Mouse (Mus musculus) stomach, postnatal 0 days (tissue): ENCODE data around the gene Ankrd44. TPM values are rescaled to one million over a fixed set of nuclear protein-coding genes. Genes with fewer than 3 reads are reported as not detected.

Source experiments
- ATAC-seq: fragments of 200-750 bp; cut with Nextera tagmentation; 2 replicates; pipeline ENCODE4 v1.8.0; 2017; ENCODE audit not compliant: low FRiP score, low TSS enrichment
- DNase-seq: peaks from one replicate; pipeline ENCODE4 v3.0.0-alpha.2; 2016; ENCODE audit warnings: low spot score
- H3K27ac ChIP-seq: fragments of 300-500 bp; sonication (generic); replicated peaks from 2 replicates; pipeline ENCODE4 v1.5.1; 2014; ENCODE audit warnings: mild to moderate bottlenecking, control low read depth
- H3K27me3 ChIP-seq: fragments of 300-500 bp; sonication (generic); 2 replicates; pipeline ENCODE4 v1.6.1; 2014; ENCODE audit warnings: low read length; ENCODE audit not compliant: control insufficient read depth, insufficient read depth
- H3K36me3 ChIP-seq: fragments of 300-500 bp; sonication (generic); 2 replicates; pipeline ENCODE4 v1.6.1; 2014; ENCODE audit warnings: low read length, mixed read lengths; ENCODE audit not compliant: control insufficient read depth, insufficient read depth
- H3K4me1 ChIP-seq: fragments of 300-500 bp; sonication (generic); replicated peaks from 2 replicates; pipeline ENCODE4 v1.6.1; 2014; ENCODE audit warnings: antibody characterized with exemption; ENCODE audit not compliant: control insufficient read depth, insufficient read depth
- H3K4me2 ChIP-seq: fragments of 300-500 bp; sonication (generic); replicated peaks from 2 replicates; pipeline ENCODE4 v1.6.1; 2014; ENCODE audit warnings: low read depth, mild to moderate bottlenecking, control low read depth, moderate library complexity
- H3K4me3 ChIP-seq: fragments of 300-500 bp; sonication (generic); 2 replicates; pipeline ENCODE4 v1.5.1; 2014; ENCODE audit warnings: low read depth, low read length, control low read depth
- H3K9ac ChIP-seq: fragments of 300-500 bp; sonication (generic); 2 replicates; pipeline ENCODE4 v1.6.1; 2014; ENCODE audit warnings: mild to moderate bottlenecking, low read length, control low read depth, mixed read lengths
- H3K9me3 ChIP-seq: fragments of 300-500 bp; sonication (generic); 2 replicates; pipeline ENCODE4 v1.6.1; 2016; ENCODE audit warnings: low read length; ENCODE audit not compliant: control insufficient read depth
- CTCF ChIP-seq: IDR thresholded peaks from 2 replicates; pipeline ENCODE4 v1.5.1; 2016; ENCODE audit warnings: antibody characterized with exemption, low read depth, mild to moderate bottlenecking, moderate library complexity
- EP300 ChIP-seq: optimal IDR thresholded peaks from 2 replicates; pipeline ENCODE3; 2016; ENCODE audit warnings: antibody characterized with exemption
- WGBS: fragments of 180-500 bp; shearing (Covaris S2); extraction: QIAGEN DNeasy Blood & Tissue Kit; methylation state at CpG from one replicate; pipeline ENCODE4 v1.1.7; 2014; 5-methylcytosine and 5-hydroxymethylcytosine counted together
- polyA plus RNA-seq: library from polyadenylated mRNA; unstranded; fragments of >200 nt; fragmentation: Nextera tagmentation; extraction: Ambion mirVana; gene quantifications from 2 replicates; pipeline ENCODE4 v1.2.1, GENCODE M21; 2015

Ankrd44 gene
- polyA plus RNA-seq, 1 experiment from 2014 or later, result 7.8 TPM

GRCm38 (mm10) chr1:54934911-54935310 is 8.7 kb upstream of the Ankrd44 start:
- Histone ChIP-seq H3K4me3 (no peak overlapping the region), H3K4me2 (no peak overlapping the region), H3K9me3 (no peaks in the 10 kb centered on the region), H3K27me3 (no peaks in the 10 kb centered on the region), H3K4me1 (no peaks in the 10 kb centered on the region), H3K36me3 (no peaks in the 10 kb centered on the region), H3K27ac (no peak overlapping the region), H3K9ac (no peak overlapping the region)
- no peak for TF ChIP-seq EP300
- TF ChIP-seq CTCF, result no peak
- DNase-seq (no peak), ATAC-seq (no peak)
- 71% methylated on average over 2 of the region's 2 CpGs for WGBS

- Histone ChIP-seq H3K9me3 (no peaks in the 10 kb centered on the region), H3K36me3 (no peaks in the 10 kb centered on the region), H3K9ac (no peak overlapping the region), H3K27ac (no peak overlapping the region), H3K4me3 (no peak overlapping the region), H3K27me3 (no peaks in the 10 kb centered on the region), H3K4me2 (no peak overlapping the region), H3K4me1 (no peaks in the 10 kb centered on the region)
- ATAC-seq (no peak), DNase-seq (no peak)
- 83% methylated on average over 5 of the region's 5 CpGs for WGBS
- TF ChIP-seq CTCF, result no peak
- TF ChIP-seq EP300, result no peak
These were observed 7.5 kb upstream of the Ankrd44 start for GRCm38 (mm10) chr1:54933646-54934045.

GRCm38 (mm10) chr1:54932456-54933115 is 6.4 kb upstream of the Ankrd44 start:
- no peak for DNase-seq
- Histone ChIP-seq H3K4me2 (no peak overlapping the region), H3K36me3 (no peaks in the 10 kb centered on the region), H3K9ac (no peak overlapping the region), H3K27ac (no peak overlapping the region), H3K4me3 (no peak overlapping the region), H3K4me1 (no peaks in the 10 kb centered on the region), H3K9me3 (no peaks in the 10 kb centered on the region), H3K27me3 (no peaks in the 10 kb centered on the region)
- TF ChIP-seq CTCF, result no peak
- TF ChIP-seq EP300, result no peak
- 94% methylated on average over 1 of the region's 1 CpGs for WGBS
- ATAC-seq, result no peak

- Histone ChIP-seq H3K27me3 (no peaks in the 10 kb centered on the region), H3K4me2 (no peak overlapping the region), H3K9me3 (no peaks in the 10 kb centered on the region), H3K36me3 (no peaks in the 10 kb centered on the region), H3K4me3 (no peak overlapping the region), H3K4me1 (0 out of 2 replicates have a peak, but pooled peaks cover 2% of the 10 kb centered on the region), H3K27ac (no peak overlapping the region), H3K9ac (no peak overlapping the region)
- TF ChIP-seq EP300 (no peak), CTCF (no peak)
- ATAC-seq, result no peak
- WGBS, result 69% methylated on average over 5 of the region's 5 CpGs
- DNase-seq, result no peak
These were observed 5.0 kb upstream of the Ankrd44 start for GRCm38 (mm10) chr1:54931231-54931630.

GRCm38 (mm10) chr1:54930670-54931200 is 4.5 kb upstream of the Ankrd44 start:
- no peak for DNase-seq
- no peak overlapping the region for H3K4me3 ChIP-seq
- no peak overlapping the region for H3K9ac ChIP-seq
- H3K27me3 ChIP-seq, result no peaks in the 10 kb centered on the region
- 0 out of 2 replicates have a peak, but pooled peaks cover 2% of the 10 kb centered on the region for H3K4me1 ChIP-seq
- no peak for ATAC-seq
- TF ChIP-seq CTCF (no peak), EP300 (no peak)
- H3K36me3 ChIP-seq, result no peaks in the 10 kb centered on the region
- no peaks in the 10 kb centered on the region for H3K9me3 ChIP-seq
- H3K27ac ChIP-seq, result no peak overlapping the region
- WGBS, result 46% methylated on average over 8 of the region's 8 CpGs
- no peak overlapping the region for H3K4me2 ChIP-seq

- Histone ChIP-seq H3K27me3 (no peaks in the 10 kb centered on the region), H3K9ac (peak overlapping the region; percentile 87), H3K36me3 (no peaks in the 10 kb centered on the region), H3K27ac (peak overlapping the region; percentile 91), H3K4me2 (peak overlapping the region; percentile 92), H3K4me3 (peak overlapping the region; percentile 85), H3K4me1 (peaks cover 9% of the 10 kb centered on the region; the same call in 1 of the 2 replicates), H3K9me3 (no peaks in the 10 kb centered on the region)
- no peak; the same call in 1 of the 2 replicates for ATAC-seq
- no peak for TF ChIP-seq CTCF
- TF ChIP-seq EP300, result no peak
- 1% methylated on average over 25 of the region's 30 CpGs for WGBS
- no peak for DNase-seq
These were observed 694 bp downstream of the Ankrd44 start for GRCm38 (mm10) chr1:54925451-54925934.
